Mouse (Mus musculus): ENCODE measurements around the gene Gm8720. TPM values are rescaled to one million over a fixed set of nuclear protein-coding genes. Genes with fewer than 3 reads are reported as not detected.
"Not testable (repeated sequence)": the region's sequence is repeated elsewhere in the genome, so short reads cannot be mapped to it uniquely, and the experiment has no call there.

Gm8720 gene
- polyA plus RNA-seq (2012; ENCODE audit: insufficient read depth, insufficient read length, low replicate concordance, missing spikeins), result not detected in 2 replicates

DNA sequence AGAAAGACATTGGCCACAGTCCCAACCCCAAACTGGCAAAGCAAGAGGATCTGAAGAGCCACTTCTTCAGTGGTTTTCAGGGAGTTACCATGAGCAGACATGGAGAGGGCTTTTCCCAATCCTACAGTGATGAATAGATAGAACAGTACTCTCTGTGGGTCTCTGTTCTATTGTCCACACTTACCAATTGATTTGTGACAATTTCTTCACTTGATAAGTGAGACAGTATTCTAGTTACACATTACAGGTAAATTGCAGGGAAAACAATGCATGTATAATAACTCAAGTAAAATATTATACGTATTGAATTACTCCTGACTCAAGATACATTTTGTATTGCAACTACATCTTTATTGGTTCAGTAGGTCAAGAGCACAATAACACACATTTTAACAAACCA, at the start of gene Gm8720:
Gene Gm8720, minus strand, starts transcription at position 101 of the 400 bp plus-strand sequence.
- H3K4me3 ChIP-seq (ENCODE audit: insufficient read depth, low read depth, low read length); H3K27ac ChIP-seq (ENCODE audit: insufficient read depth, low read depth, low read length); H3K4me1 ChIP-seq (ENCODE audit: control insufficient read depth, insufficient read depth, low read length): not testable (repeated sequence)
- WGBS, result no CpG with 5 or more reads among the region's 1 CpGs

DNA sequence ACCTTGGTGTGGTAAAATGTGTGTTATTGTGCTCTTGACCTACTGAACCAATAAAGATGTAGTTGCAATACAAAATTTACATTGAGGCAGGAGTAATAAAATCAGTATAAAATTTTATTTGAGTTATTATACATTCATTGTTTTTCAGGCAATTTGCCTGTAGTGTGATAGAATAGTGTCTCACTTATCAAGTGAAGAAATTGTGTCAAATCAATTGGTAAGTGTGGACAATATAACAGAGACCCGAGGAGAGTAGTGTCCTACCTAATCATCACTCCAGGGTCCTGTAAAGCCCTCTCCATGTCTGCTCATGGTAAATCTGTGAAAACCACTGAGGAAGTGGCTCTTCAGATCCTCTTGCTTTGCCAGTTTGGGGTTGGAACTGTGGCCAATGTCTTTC, 12.0 kb downstream of the Gm8720 start, which contains the start of gene Vmn1r163:
Gene Vmn1r163, plus strand, starts transcription at position 301 of the 400 bp plus-strand sequence.
- not testable (repeated sequence) for H3K4me1 ChIP-seq (ENCODE audit: control insufficient read depth, insufficient read depth, low read length); H3K4me3 ChIP-seq (ENCODE audit: insufficient read depth, low read depth, low read length); H3K27ac ChIP-seq (ENCODE audit: insufficient read depth, low read depth, low read length)
- no CpG with 5 or more reads among the region's 1 CpGs for WGBS

DNA sequence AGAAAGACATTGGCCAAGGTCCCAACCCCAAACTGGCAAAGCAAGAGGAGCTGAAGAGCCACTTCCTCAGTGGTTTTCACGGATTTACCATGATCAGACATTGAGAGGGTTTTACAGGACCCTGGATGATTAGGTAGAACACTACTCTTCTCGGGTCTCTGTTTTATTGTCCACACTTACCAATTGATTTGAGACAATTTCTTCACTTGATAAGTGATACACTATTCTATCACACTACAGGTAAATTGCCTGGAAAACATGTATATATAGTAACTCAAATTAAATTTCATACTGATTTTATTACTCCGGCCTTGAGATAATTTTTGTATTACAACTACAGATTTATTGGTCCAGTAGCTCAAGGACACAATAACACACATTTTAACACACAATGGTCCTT, 47.4 kb downstream of the Gm8720 start, which contains the start of gene Gm4216:
Gene Gm4216, minus strand, starts transcription at position 101 of the 400 bp plus-strand sequence.
- H3K27ac ChIP-seq (ENCODE audit: insufficient read depth, low read depth, low read length); H3K4me3 ChIP-seq (ENCODE audit: insufficient read depth, low read depth, low read length); H3K4me1 ChIP-seq (ENCODE audit: control insufficient read depth, insufficient read depth, low read length): not testable (repeated sequence)
- no CpG with 5 or more reads among the region's 3 CpGs for WGBS

Other genes starting within 250 kb of the Gm8720 start
- gene Vmn1r159, start 223.9 kb downstream of the Gm8720 start, polyA plus RNA-seq (2012; ENCODE audit: insufficient read depth, insufficient read length, low replicate concordance, missing spikeins), result not detected in 2 replicates
- gene Vmn1r160, start 196.2 kb downstream of the Gm8720 start, polyA plus RNA-seq (2012; ENCODE audit: insufficient read depth, insufficient read length, low replicate concordance, missing spikeins), result not detected in 2 replicates
- gene Gm4214, start 82.8 kb downstream of the Gm8720 start, polyA plus RNA-seq (2012; ENCODE audit: insufficient read depth, insufficient read length, low replicate concordance, missing spikeins), result not detected in 2 replicates
- gene Gm4216, start 47.5 kb downstream of the Gm8720 start, polyA plus RNA-seq (2012; ENCODE audit: insufficient read depth, insufficient read length, low replicate concordance, missing spikeins), result not detected in 2 replicates
- gene Vmn1r163, start 11.9 kb downstream of the Gm8720 start, polyA plus RNA-seq (2012; ENCODE audit: insufficient read depth, insufficient read length, low replicate concordance, missing spikeins), result not detected in 2 replicates
- gene Gm10662, start 77.0 kb upstream of the Gm8720 start, polyA plus RNA-seq (2012; ENCODE audit: insufficient read depth, insufficient read length, low replicate concordance, missing spikeins), result not detected in 2 replicates
- gene Vmn1r165, start 149.9 kb upstream of the Gm8720 start, polyA plus RNA-seq (2012; ENCODE audit: insufficient read depth, insufficient read length, low replicate concordance, missing spikeins), result not detected in 2 replicates
- not detected in 2 replicates for gene Vmn1r166, start 184.2 kb upstream of the Gm8720 start, polyA plus RNA-seq (2012; ENCODE audit: insufficient read depth, insufficient read length, low replicate concordance, missing spikeins)
- gene Gm6902, start 211.4 kb upstream of the Gm8720 start, polyA plus RNA-seq (2012; ENCODE audit: insufficient read depth, insufficient read length, low replicate concordance, missing spikeins), result not detected in 2 replicates
- gene Nlrp4e, start 233.7 kb upstream of the Gm8720 start, polyA plus RNA-seq (2012; ENCODE audit: insufficient read depth, insufficient read length, low replicate concordance, missing spikeins), result not detected in 2 replicates